9 mouse cellular contexts compared by ENCODE assay signal in the genomic region with DNA sequence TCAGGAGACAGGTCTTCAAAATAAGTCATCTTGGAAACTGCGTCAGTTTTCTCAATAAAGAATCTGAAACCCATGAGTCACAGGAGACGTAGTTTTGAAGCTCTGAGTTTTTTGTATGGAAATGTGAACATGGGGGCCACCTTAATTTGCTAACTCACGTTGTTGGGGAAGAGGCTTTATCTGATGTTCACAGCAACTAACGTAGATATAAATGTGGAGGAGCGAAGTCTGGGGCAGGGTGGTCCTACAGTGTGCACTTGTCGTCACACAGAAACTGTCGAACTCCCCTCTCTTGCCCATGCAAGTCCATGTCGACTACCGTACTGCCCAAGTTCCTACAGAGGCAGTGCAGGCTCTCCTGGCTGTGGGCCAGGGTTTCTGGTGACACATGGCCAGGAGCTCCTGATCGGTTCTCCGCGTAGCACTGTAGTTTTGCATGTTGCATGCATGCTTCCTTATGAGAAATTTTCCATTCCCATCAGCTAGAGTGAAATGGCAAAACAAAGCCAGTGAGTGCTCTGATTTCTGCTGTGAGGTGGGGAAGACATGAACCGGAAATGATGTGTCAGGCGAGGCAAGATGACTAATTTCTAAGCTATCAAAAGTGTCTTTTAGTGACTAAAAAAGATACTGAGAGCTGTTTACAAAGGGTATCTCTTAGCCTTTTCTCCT.
DNase-seq lines count a peak whose midpoint lies in the region; ATAC-seq and TF ChIP-seq lines count a peak whose summit lies in the region.
"Had no signal": no experiment of that assay in that cellular context is flagged by ENCODE, and none has a peak within 500 bp of the region (broad histone marks: within the 10 kb centered on the region; RNA-seq: fewer than 3 reads in every experiment).

No protein-coding gene starts in this region.

- H3K4me3 ChIP-seq in midbrain, postnatal 0 days (ENCODE audit: low read depth, low read length): no peak overlapping the region
- no peak overlapping the region for H3K4me3 ChIP-seq in midbrain, embryonic 10.5 days
- no peak overlapping the region for H3K4me3 ChIP-seq in heart, embryonic 15.5 days
- H3K4me3 ChIP-seq in lung, embryonic 16.5 days (ENCODE audit: low read length): no peak overlapping the region
- no peak overlapping the region for H3K4me3 ChIP-seq in hindbrain, embryonic 11.5 days (ENCODE audit: low read depth, low read length)
- H3K4me3 ChIP-seq: neural tube, embryonic 12.5 days had no signal

- H3K9ac ChIP-seq in midbrain, postnatal 0 days (replicated peaks; ENCODE audit: low read length, poor library complexity, severe bottlenecking): no peak overlapping the region
- H3K9ac ChIP-seq in heart, embryonic 15.5 days: no peak overlapping the region
- no peak overlapping the region for H3K9ac ChIP-seq in lung, embryonic 16.5 days (ENCODE audit: low read length)
- no peak overlapping the region for H3K9ac ChIP-seq in hindbrain, embryonic 11.5 days (ENCODE audit: low read depth, low read length)
- H3K9ac ChIP-seq: neural tube, embryonic 12.5 days had no signal

- ATAC-seq in midbrain, postnatal 0 days (ENCODE audit: low FRiP score): no peak
- ATAC-seq in heart, embryonic 15.5 days (replicated peaks; ENCODE audit: insufficient number of reproducible peaks, insufficient read depth, low FRiP score, low read depth): no peak
- peak; percentile 53 for ATAC-seq in lung, embryonic 16.5 days (ENCODE audit: low read depth)
- no peak for ATAC-seq in hindbrain, embryonic 11.5 days (ENCODE audit: low FRiP score)

- DNase-seq in midbrain, postnatal 0 days (ENCODE audit: low spot score): peak; percentile 31
- no peak for DNase-seq in midbrain, embryonic 10.5 days (ENCODE audit: low spot score)
- DNase-seq in adrenal gland, adult 18-20 months (ENCODE audit: low spot score in 2 of 2): peak; percentile 55 to 70
- no peak for DNase-seq in thymus, postnatal 0 days (ENCODE audit: low spot score)
- no peak for DNase-seq in embryo, embryonic 11 days
- DNase-seq in hindbrain, embryonic 11.5 days (ENCODE audit: low spot score): no peak

- H3K9me3 ChIP-seq in midbrain, postnatal 0 days (ENCODE audit: low read length): no peaks in the 10 kb centered on the region
- no peaks in the 10 kb centered on the region for H3K9me3 ChIP-seq in midbrain, embryonic 10.5 days (replicated peaks)
- no peaks in the 10 kb centered on the region for H3K9me3 ChIP-seq in heart, embryonic 15.5 days (replicated peaks)
- no peaks in the 10 kb centered on the region for H3K9me3 ChIP-seq in lung, embryonic 16.5 days (ENCODE audit: control insufficient read depth, low read length)
- no peaks in the 10 kb centered on the region for H3K9me3 ChIP-seq in hindbrain, embryonic 11.5 days (ENCODE audit: control insufficient read depth, low read length)
- H3K9me3 ChIP-seq: neural tube, embryonic 12.5 days had no signal

- WGBS in midbrain, postnatal 0 days: 89% methylated on average over 14 of the region's 14 CpGs
- WGBS in midbrain, embryonic 10.5 days: 94% methylated on average over 14 of the region's 14 CpGs
- WGBS in heart, embryonic 15.5 days: 45% methylated on average over 14 of the region's 14 CpGs
- 50% methylated on average over 14 of the region's 14 CpGs for WGBS in lung, embryonic 16.5 days
- WGBS in hindbrain, embryonic 11.5 days: 92% methylated on average over 14 of the region's 14 CpGs

- no peak for TF ChIP-seq CTCF in midbrain, postnatal 0 days (IDR thresholded peaks at IDR 0.05)

- no peak overlapping the region for H3K4me2 ChIP-seq in midbrain, postnatal 0 days (ENCODE audit: low read depth, low read length, poor library complexity, severe bottlenecking)
- H3K4me2 ChIP-seq in heart, embryonic 15.5 days: no peak overlapping the region
- H3K4me2 ChIP-seq in lung, embryonic 16.5 days (ENCODE audit: low read depth, low read length): no peak overlapping the region
- no peak overlapping the region for H3K4me2 ChIP-seq in hindbrain, embryonic 11.5 days (replicated peaks; ENCODE audit: low read depth, low read length)
- H3K4me2 ChIP-seq: neural tube, embryonic 12.5 days had no signal

- H3K27me3 ChIP-seq in midbrain, postnatal 0 days (ENCODE audit: insufficient read depth, low read length): no peaks in the 10 kb centered on the region
- H3K27me3 ChIP-seq in midbrain, embryonic 10.5 days (ENCODE audit: low read depth, poor library complexity, severe bottlenecking): no peaks in the 10 kb centered on the region
- no peaks in the 10 kb centered on the region for H3K27me3 ChIP-seq in heart, embryonic 15.5 days
- H3K27me3 ChIP-seq in lung, embryonic 16.5 days (ENCODE audit: control insufficient read depth, insufficient read depth, low read depth, low read length): no peaks in the 10 kb centered on the region
- H3K27me3 ChIP-seq in hindbrain, embryonic 11.5 days (ENCODE audit: control insufficient read depth, insufficient read depth, low read length): no peaks in the 10 kb centered on the region
- H3K27me3 ChIP-seq: neural tube, embryonic 12.5 days had no signal

- H3K36me3 ChIP-seq in midbrain, postnatal 0 days (ENCODE audit: insufficient read depth, low read length): no peaks in the 10 kb centered on the region
- peaks cover 40% of the 10 kb centered on the region for H3K36me3 ChIP-seq in midbrain, embryonic 10.5 days
- H3K36me3 ChIP-seq in heart, embryonic 15.5 days: no peaks in the 10 kb centered on the region
- no peaks in the 10 kb centered on the region for H3K36me3 ChIP-seq in lung, embryonic 16.5 days (ENCODE audit: control insufficient read depth, insufficient read depth, low read length)
- no peaks in the 10 kb centered on the region for H3K36me3 ChIP-seq in hindbrain, embryonic 11.5 days (ENCODE audit: control insufficient read depth, insufficient read depth, low read length)
- H3K36me3 ChIP-seq: neural tube, embryonic 12.5 days had no signal

- no peak overlapping the region for H3K27ac ChIP-seq in midbrain, postnatal 0 days (ENCODE audit: low read depth, low read length)
- no peak overlapping the region for H3K27ac ChIP-seq in midbrain, embryonic 10.5 days (replicated peaks)
- H3K27ac ChIP-seq in heart, embryonic 15.5 days: peak overlapping the region; percentile 27; the same call in 1 of the 2 replicates
- no peak overlapping the region for H3K27ac ChIP-seq in lung, embryonic 16.5 days (ENCODE audit: low read length)
- no peak overlapping the region for H3K27ac ChIP-seq in hindbrain, embryonic 11.5 days (ENCODE audit: low read depth, low read length)
- H3K27ac ChIP-seq: neural tube, embryonic 12.5 days had no signal

- no peaks in the 10 kb centered on the region for H3K4me1 ChIP-seq in midbrain, postnatal 0 days (ENCODE audit: insufficient read depth, low read length)
- H3K4me1 ChIP-seq in midbrain, embryonic 10.5 days: 0 out of 2 replicates have a peak, but pooled peaks cover 3% of the 10 kb centered on the region
- H3K4me1 ChIP-seq in heart, embryonic 15.5 days (replicated peaks): peaks cover 10% of the 10 kb centered on the region
- peaks cover 13% of the 10 kb centered on the region for H3K4me1 ChIP-seq in lung, embryonic 16.5 days (replicated peaks; ENCODE audit: control insufficient read depth, insufficient read depth, low read length)
- no peaks in the 10 kb centered on the region for H3K4me1 ChIP-seq in hindbrain, embryonic 11.5 days (replicated peaks; ENCODE audit: control insufficient read depth, insufficient read depth, low read length)
- H3K4me1 ChIP-seq: neural tube, embryonic 12.5 days had no signal

Comparison
In these comparisons a context has a peak if more than half of its experiments do, and no peak if none do; other contexts are left out.
1. DNase-seq: peak in midbrain, postnatal 0 days (single experiment) and adrenal gland, adult 18-20 months (2 of 2); none in midbrain, embryonic 10.5 days (single experiment), thymus, postnatal 0 days (single experiment), embryo, embryonic 11 days (single experiment) and hindbrain, embryonic 11.5 days (single experiment).